Mouse (Mus musculus) left cerebral cortex, adult 8-10 months (tissue): ENCODE measurements around the gene Atcay. TPM values are rescaled to one million over a fixed set of nuclear protein-coding genes. Genes with fewer than 3 reads are reported as not detected.
A peak's percentile ranks its signal among the peaks of the same experiment; 100 is the strongest.
"Not testable (repeated sequence)": the region's sequence is repeated elsewhere in the genome, so short reads cannot be mapped to it uniquely, and the experiment has no call there.

Experiments used
- DNase-seq, 2 experiments: peaks; one replicate each; pipeline ENCODE4 v3.0.0; 2022; ENCODE audit warnings: low spot score in 2 of 2
- total RNA-seq, 4 experiments: library from RNA; stranded (reverse); gene quantifications; 2 replicates each; pipeline ENCODE4 v1.2.4; 2022

Atcay gene
- total RNA-seq, 4 experiments from 2014 or later: 165 to 189 (median 171) TPM

GRCm38 (mm10) chr10:81200605-81201287, 29.9 kb downstream of the Atcay start:
- DNase-seq: no peak

GRCm38 (mm10) chr10:81200141-81200540, 30.5 kb downstream of the Atcay start:
- no peak for DNase-seq

GRCm38 (mm10) chr10:81198990-81199389, 31.6 kb downstream of the Atcay start:
- no peak for DNase-seq

- no peak for DNase-seq
Measured at GRCm38 (mm10) chr10:81198230-81198629, 32.4 kb downstream of the Atcay start.

GRCm38 (mm10) chr10:81197305-81197704, 33.3 kb downstream of the Atcay start:
- no peak for DNase-seq

GRCm38 (mm10) chr10:81196470-81197065, 34.1 kb downstream of the Atcay start:
- no peak for DNase-seq

GRCm38 (mm10) chr10:81195300-81195699, 35.3 kb downstream of the Atcay start:
- no peak for DNase-seq

- no peak for DNase-seq
Measured at GRCm38 (mm10) chr10:81193991-81194774, 36.5 kb downstream of the Atcay start.

- DNase-seq: no peak
Measured at GRCm38 (mm10) chr10:81192968-81193501, 37.6 kb downstream of the Atcay start.

GRCm38 (mm10) chr10:81192270-81192967, 38.2 kb downstream of the Atcay start:
- DNase-seq: peak; percentile 76 to 89

GRCm38 (mm10) chr10:81191342-81191982, 39.2 kb downstream of the Atcay start:
- no peak for DNase-seq

GRCm38 (mm10) chr10:81190912-81191321, 39.7 kb downstream of the Atcay start:
- no peak for DNase-seq

- DNase-seq: no peak
Measured at GRCm38 (mm10) chr10:81190236-81190911, 40.3 kb downstream of the Atcay start.

- DNase-seq: no peak
Measured at GRCm38 (mm10) chr10:81189821-81190220, 40.8 kb downstream of the Atcay start.

GRCm38 (mm10) chr10:81187161-81187560, 43.5 kb downstream of the Atcay start:
- no peak for DNase-seq

- no peak for DNase-seq
Measured at GRCm38 (mm10) chr10:81184765-81185164, 45.9 kb downstream of the Atcay start.

GRCm38 (mm10) chr10:81183805-81184204, 46.8 kb downstream of the Atcay start, which contains the start of gene 4930442H23Rik:
Gene 4930442H23Rik (minus strand): TSS chr10:81183849.
- no peak for DNase-seq

- DNase-seq: peak; percentile 94 to 99
Measured at GRCm38 (mm10) chr10:81182336-81183333, 48.0 kb downstream of the Atcay start, which contains the start of gene Dapk3. Gene Dapk3 (plus strand): TSS chr10:81183005.

- not testable (repeated sequence) for DNase-seq
Measured at GRCm38 (mm10) chr10:81181860-81182259, 48.8 kb downstream of the Atcay start.
